In the genomic region with DNA sequence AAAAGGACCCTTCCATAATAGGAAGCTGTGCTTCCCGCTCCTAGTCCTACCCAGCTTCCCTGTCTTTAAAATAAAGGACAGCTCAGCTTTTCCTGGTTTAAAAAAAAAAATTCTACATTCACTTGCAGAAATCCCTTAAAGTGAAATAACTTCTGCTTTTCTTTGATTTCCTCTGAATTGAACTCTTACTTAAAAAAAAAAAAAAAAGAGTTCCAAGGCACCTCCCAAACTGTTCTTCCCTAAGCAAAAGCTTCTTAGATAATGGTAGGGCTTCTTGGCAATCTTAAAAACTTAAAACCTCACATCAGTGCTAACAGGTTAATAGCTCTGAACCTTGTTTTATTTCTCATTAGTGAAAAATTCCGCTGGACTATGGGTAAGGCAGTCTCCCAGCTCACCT, we compare ENCODE assay signal across 27 mouse cellular contexts. TPM values are rescaled to one million over a fixed set of nuclear protein-coding genes. Genes with fewer than 3 reads are reported as not detected.
DNase-seq lines count a peak whose midpoint lies in the region; ATAC-seq and TF ChIP-seq lines count a peak whose summit lies in the region.
"Had no signal": no experiment of that assay in that cellular context is flagged by ENCODE, and none has a peak within 500 bp of the region (broad histone marks: within the 10 kb centered on the region; RNA-seq: fewer than 3 reads in every experiment).

No protein-coding gene starts in this region.

- peaks cover 6% of the 10 kb centered on the region for H3K4me1 ChIP-seq in liver, embryonic 16.5 days (ENCODE audit: control insufficient read depth, low read depth, low read length)
- no peaks in the 10 kb centered on the region for H3K4me1 ChIP-seq in brown adipose tissue, adult 24 weeks (ENCODE audit: control insufficient read depth, insufficient read depth, insufficient read length, low read length)
- no peaks in the 10 kb centered on the region for H3K4me1 ChIP-seq in forebrain, postnatal 0 days (ENCODE audit: insufficient read depth)

- 77% methylated on average over 2 of the region's 2 CpGs for WGBS in liver, embryonic 16.5 days (ENCODE audit: insufficient replicate concordance)
- WGBS in forebrain, postnatal 0 days: 80% methylated on average over 2 of the region's 2 CpGs

- H3K9ac ChIP-seq in liver, embryonic 16.5 days (ENCODE audit: low read depth, low read length): no peak overlapping the region
- H3K9ac ChIP-seq in forebrain, postnatal 0 days: no peak overlapping the region
- H3K9ac ChIP-seq: embryonic facial prominence, embryonic 12.5 days; forebrain, embryonic 15.5 days; hindbrain, embryonic 12.5 days had no signal

- peaks cover 13% of the 10 kb centered on the region for H3K36me3 ChIP-seq in liver, embryonic 16.5 days (ENCODE audit: control insufficient read depth, insufficient read depth)
- H3K36me3 ChIP-seq in forebrain, postnatal 0 days (ENCODE audit: insufficient read depth): peaks cover 33% of the 10 kb centered on the region

- no peak for TF ChIP-seq CTCF in gastrocnemius, adult 2 months (IDR thresholded peaks at IDR 0.05)
- TF ChIP-seq CTCF in forebrain, postnatal 0 days (IDR thresholded peaks at IDR 0.05; ENCODE audit: low read depth): no peak

- H3K4me3 ChIP-seq in gastrocnemius, adult 2 months: peak overlapping the region; percentile 25
- H3K4me3 ChIP-seq in liver, embryonic 16.5 days (ENCODE audit: low read depth, low read length): no peak overlapping the region
- peak overlapping the region; percentile 85 for H3K4me3 ChIP-seq in brown adipose tissue, adult 24 weeks (ENCODE audit: insufficient read depth, low read depth, low read length)
- H3K4me3 ChIP-seq in forebrain, postnatal 0 days (ENCODE audit: low read depth, low read length): no peak overlapping the region
- H3K4me3 ChIP-seq: embryonic facial prominence, embryonic 12.5 days; forebrain, embryonic 15.5 days; hindbrain, embryonic 12.5 days had no signal

- intact Hi-C loops in gastrocnemius, adult 2 months (cut with DNase I): no loop called here

- peak overlapping the region; percentile 81; the same call in 1 of the 2 replicates for H3K27ac ChIP-seq in gastrocnemius, adult 2 months
- H3K27ac ChIP-seq in liver, embryonic 16.5 days (ENCODE audit: low read length): no peak overlapping the region
- H3K27ac ChIP-seq in brown adipose tissue, adult 24 weeks (replicated peaks; ENCODE audit: low read depth, low read length): peak overlapping the region; percentile 97
- H3K27ac ChIP-seq in forebrain, postnatal 0 days (ENCODE audit: low read depth, low read length): no peak overlapping the region
- H3K27ac ChIP-seq: embryonic facial prominence, embryonic 12.5 days; forebrain, embryonic 15.5 days; hindbrain, embryonic 12.5 days; hindbrain, postnatal 0 days had no signal

- 0 out of 2 replicates have a peak overlapping the region, but pooled peaks have one; percentile 7 for H3K4me2 ChIP-seq in liver, embryonic 16.5 days (ENCODE audit: low read depth, low read length)
- no peak overlapping the region for H3K4me2 ChIP-seq in forebrain, postnatal 0 days (ENCODE audit: low read depth)
- H3K4me2 ChIP-seq: forebrain, embryonic 15.5 days had no signal

- H3K27me3 ChIP-seq in liver, embryonic 16.5 days (ENCODE audit: control insufficient read depth, insufficient read depth, low read depth, low read length): no peaks in the 10 kb centered on the region
- no peaks in the 10 kb centered on the region for H3K27me3 ChIP-seq in forebrain, postnatal 0 days (ENCODE audit: insufficient read depth, low read length)
- H3K27me3 ChIP-seq: embryonic facial prominence, embryonic 12.5 days; forebrain, embryonic 15.5 days; hindbrain, embryonic 12.5 days had no signal

- DNase-seq in gastrocnemius, adult 2 months: no peak
- DNase-seq in gastrocnemius, postnatal 25 days: no peak
- DNase-seq in liver: no peak
- DNase-seq in forebrain, postnatal 0 days: no peak
- no peak for DNase-seq in adrenal gland, adult 18-20 months (ENCODE audit: low spot score in 2 of 2)
- DNase-seq: adrenal gland, adult 8-10 months; adrenal gland, postnatal 36 days; B cell, adult 2 months; cerebellum, adult 11-12 months; cerebellum, adult 9-10 months; cerebellum, postnatal 25 days; heart, adult 18-20 months; heart, postnatal 10 days; heart, postnatal 4 days had no signal

- no peaks in the 10 kb centered on the region for H3K9me3 ChIP-seq in liver, embryonic 16.5 days (replicated peaks; ENCODE audit: control insufficient read depth, low read length)
- no peaks in the 10 kb centered on the region for H3K9me3 ChIP-seq in forebrain, postnatal 0 days (ENCODE audit: low read length)
- H3K9me3 ChIP-seq: embryonic facial prominence, embryonic 12.5 days; forebrain, embryonic 15.5 days; heart, embryonic 10.5 days; hindbrain, embryonic 12.5 days had no signal

- ATAC-seq in liver, embryonic 16.5 days (ENCODE audit: low read depth): no peak
- ATAC-seq in forebrain, postnatal 0 days: no peak
- ATAC-seq: CD4-positive, CD25-positive, alpha-beta regulatory T cell, adult 4 months; forebrain, embryonic 15.5 days; hindbrain, postnatal 0 days had no signal

RNA-seq across cellular contexts. Expression of a gene that starts 1.2 kb away (rescaled TPM):
- 1 to 10 TPM; 1.0 to 2.6 TPM for total RNA-seq in gastrocnemius, adult 2 months (2021)
- 1 to 10 TPM; 1.1 to 2.5 TPM for total RNA-seq in gastrocnemius, postnatal 25 days (2021)
- 7.4 and 8.0 TPM in 2 replicates for polyA plus RNA-seq in liver, embryonic 16.5 days (2015; fragmentation: Nextera tagmentation; extraction: Ambion mirVana)
- polyA plus RNA-seq in brown adipose tissue, adult 24 weeks (2012; ENCODE audit: insufficient read depth, insufficient read length, missing spikeins): 31.8 and 39.5 TPM in 2 replicates
- 0.77 and 3.5 TPM in 2 replicates for total RNA-seq in forebrain, postnatal 0 days (2014; rRNA removed)
- polyA plus RNA-seq in forebrain, postnatal 0 days (2015; fragmentation: Nextera tagmentation; extraction: Ambion mirVana): 2.5 and 3.4 TPM in 2 replicates
- 10 to 100 TPM; 13.9 to 26.8 TPM for total RNA-seq in adrenal gland, adult 18-20 months (2021)

RNA-seq across cellular contexts. Expression of a gene that starts 15.9 kb away (rescaled TPM):
- not detected for total RNA-seq in gastrocnemius, adult 2 months (2021)
- not detected for total RNA-seq in gastrocnemius, postnatal 25 days (2021)
- polyA plus RNA-seq in liver, embryonic 16.5 days (2015; fragmentation: Nextera tagmentation; extraction: Ambion mirVana): 0.15 TPM in 1 of 2 replicates, not detected in the other
- not detected in 2 replicates for polyA plus RNA-seq in brown adipose tissue, adult 24 weeks (2012; ENCODE audit: insufficient read depth, insufficient read length, missing spikeins)
- total RNA-seq in forebrain, postnatal 0 days (2014; rRNA removed): not detected in 2 replicates
- polyA plus RNA-seq in forebrain, postnatal 0 days (2015; fragmentation: Nextera tagmentation; extraction: Ambion mirVana): not detected in 2 replicates
- total RNA-seq in adrenal gland, adult 18-20 months (2021): not detected
- total RNA-seq: adrenal gland, adult 8-10 months; adrenal gland, postnatal 36 days; gastrocnemius, adult 8-10 months; gastrocnemius, postnatal 4 days; heart, adult 18-20 months; heart, postnatal 10 days; heart, postnatal 4 days; hindbrain, postnatal 0 days had no signal
- polyA plus RNA-seq: brain, embryonic 14.5 days; CD4-positive, CD25-positive, alpha-beta regulatory T cell, adult 4 months; cortical plate, adult 2 months; embryonic facial prominence, embryonic 12.5 days; forebrain, embryonic 15.5 days; heart, embryonic 10.5 days; heart, embryonic 14.5 days; hindbrain, embryonic 12.5 days; hindbrain, postnatal 0 days had no signal

RNA-seq across cellular contexts. Expression of a gene that starts 31.3 kb away (rescaled TPM):
- 10 to 100 TPM; 65.3 to 65.6 TPM for total RNA-seq in gastrocnemius, adult 2 months (2021)
- 10 to 100 TPM; 65.0 to 67.8 TPM for total RNA-seq in gastrocnemius, postnatal 25 days (2021)
- 46.9 and 52.5 TPM in 2 replicates for polyA plus RNA-seq in liver, embryonic 16.5 days (2015; fragmentation: Nextera tagmentation; extraction: Ambion mirVana)
- polyA plus RNA-seq in brown adipose tissue, adult 24 weeks (2012; ENCODE audit: insufficient read depth, insufficient read length, missing spikeins): 125 and 139 TPM in 2 replicates
- total RNA-seq in forebrain, postnatal 0 days (2014; rRNA removed): 121 and 141 TPM in 2 replicates
- 54.9 and 64.7 TPM in 2 replicates for polyA plus RNA-seq in forebrain, postnatal 0 days (2015; fragmentation: Nextera tagmentation; extraction: Ambion mirVana)
- total RNA-seq in adrenal gland, adult 18-20 months (2021): 100 to 1,000 TPM; 128 to 165 TPM

RNA-seq across cellular contexts. Expression of a gene that starts 31.4 kb away (rescaled TPM):
- total RNA-seq in gastrocnemius, adult 2 months (2021): under 1 TPM; 0.03 to 0.31 TPM
- under 1 TPM; 0.26 to 0.94 TPM for total RNA-seq in gastrocnemius, postnatal 25 days (2021)
- polyA plus RNA-seq in liver, embryonic 16.5 days (2015; fragmentation: Nextera tagmentation; extraction: Ambion mirVana): 10.5 and 11.3 TPM in 2 replicates
- polyA plus RNA-seq in brown adipose tissue, adult 24 weeks (2012; ENCODE audit: insufficient read depth, insufficient read length, missing spikeins): 0.48 TPM in 1 of 2 replicates, not detected in the other
- total RNA-seq in forebrain, postnatal 0 days (2014; rRNA removed): 3.3 and 4.2 TPM in 2 replicates
- 1.3 and 1.7 TPM in 2 replicates for polyA plus RNA-seq in forebrain, postnatal 0 days (2015; fragmentation: Nextera tagmentation; extraction: Ambion mirVana)
- under 1 TPM; 0.80 to 0.96 TPM for total RNA-seq in adrenal gland, adult 18-20 months (2021)

RNA-seq across cellular contexts. Expression of a gene that starts 43.8 kb away (rescaled TPM):
- total RNA-seq in gastrocnemius, adult 2 months (2021): 10 to 100 TPM; 24.2 to 27.4 TPM
- 10 to 100 TPM; 21.6 to 25.0 TPM for total RNA-seq in gastrocnemius, postnatal 25 days (2021)
- 10.1 and 13.2 TPM in 2 replicates for polyA plus RNA-seq in liver, embryonic 16.5 days (2015; fragmentation: Nextera tagmentation; extraction: Ambion mirVana)
- 27.0 and 33.3 TPM in 2 replicates for polyA plus RNA-seq in brown adipose tissue, adult 24 weeks (2012; ENCODE audit: insufficient read depth, insufficient read length, missing spikeins)
- total RNA-seq in forebrain, postnatal 0 days (2014; rRNA removed): 4.4 and 5.2 TPM in 2 replicates
- 8.6 and 9.0 TPM in 2 replicates for polyA plus RNA-seq in forebrain, postnatal 0 days (2015; fragmentation: Nextera tagmentation; extraction: Ambion mirVana)
- 10 to 100 TPM; 29.3 to 31.3 TPM for total RNA-seq in adrenal gland, adult 18-20 months (2021)

Comparison
In these comparisons a context has a peak if more than half of its experiments do, and no peak if none do; other contexts are left out.
1. H3K27ac ChIP-seq: peak in gastrocnemius, adult 2 months (single experiment) and brown adipose tissue, adult 24 weeks (single experiment); none in liver, embryonic 16.5 days (single experiment) and forebrain, postnatal 0 days (single experiment).
2. H3K4me3 ChIP-seq: peak in gastrocnemius, adult 2 months (single experiment) and brown adipose tissue, adult 24 weeks (single experiment); none in liver, embryonic 16.5 days (single experiment) and forebrain, postnatal 0 days (single experiment).